Mouse (Mus musculus): ENCODE results near the gene Ufl1. TPM values are rescaled to one million over a fixed set of nuclear protein-coding genes. Genes with fewer than 3 reads are reported as not detected.

Ufl1 gene
- total RNA-seq, 2 experiments from 2014 or later = 44.6 to 49.0 TPM

Other genes starting within 250 kb of the Ufl1 start
- 1 to 10 TPM in 1 of 2 experiments, under 1 TPM in 1; 0.64 to 1.4 TPM for gene Fhl5, start 38.9 kb downstream of the Ufl1 start, total RNA-seq (2021)

Measured in adrenal gland, postnatal 4 days (tissue).